Mouse (Mus musculus) stomach, embryonic 15.5 days (tissue): Measurements from ENCODE around the gene Rpa1. TPM values are rescaled to one million over a fixed set of nuclear protein-coding genes. Genes with fewer than 3 reads are reported as not detected.
"Not testable (repeated sequence)": the region's sequence is repeated elsewhere in the genome, so short reads cannot be mapped to it uniquely, and the experiment has no call there.

Experiments used
- ATAC-seq: fragments of 200-750 bp; cut with Nextera tagmentation; 2 replicates; pipeline ENCODE4 v1.8.0; 2017; ENCODE audit warnings: low read depth, moderate number of reproducible peaks, moderate TSS enrichment; ENCODE audit not compliant: insufficient read depth, low FRiP score
- H3K27ac ChIP-seq: fragments of 300-500 bp; sonication (generic); 2 replicates; pipeline ENCODE4 v1.5.1; 2015; ENCODE audit warnings: mild to moderate bottlenecking, inconsistent platforms
- H3K27me3 ChIP-seq: fragments of 300-500 bp; sonication (generic); replicated peaks from 2 replicates; pipeline ENCODE4 v1.6.1; 2015; ENCODE audit warnings: inconsistent platforms
- H3K36me3 ChIP-seq: fragments of 300-500 bp; sonication (generic); 2 replicates; pipeline ENCODE4 v1.6.1; 2015; ENCODE audit warnings: inconsistent platforms
- H3K4me1 ChIP-seq: fragments of 300-500 bp; sonication (generic); 2 replicates; pipeline ENCODE4 v1.6.1; 2015; ENCODE audit warnings: inconsistent platforms
- H3K4me2 ChIP-seq: fragments of 300-500 bp; sonication (generic); 2 replicates; pipeline ENCODE4 v1.6.1; 2015; ENCODE audit warnings: mild to moderate bottlenecking, inconsistent platforms
- H3K4me3 ChIP-seq: fragments of 300-500 bp; sonication (generic); replicated peaks from 2 replicates; pipeline ENCODE4 v1.5.1; 2015; ENCODE audit warnings: inconsistent platforms
- H3K9ac ChIP-seq: fragments of 300-500 bp; sonication (generic); 2 replicates; pipeline ENCODE4 v1.6.1; 2015; ENCODE audit warnings: inconsistent platforms
- H3K9me3 ChIP-seq: fragments of 300-500 bp; sonication (generic); 2 replicates; pipeline ENCODE4 v1.6.1; 2016; ENCODE audit warnings: inconsistent platforms
- WGBS: fragments of 180-500 bp; shearing (Covaris S2); methylation state at CpG from one replicate; pipeline ENCODE4 v1.1.7; 2015; 5-methylcytosine and 5-hydroxymethylcytosine counted together
- polyA plus RNA-seq: library from polyadenylated mRNA; unstranded; fragments of >200 nt; fragmentation: Nextera tagmentation; extraction: Ambion mirVana; gene quantifications from 2 replicates; pipeline ENCODE4 v1.2.1, GENCODE M21; 2015

Rpa1 gene
- polyA plus RNA-seq, 1 experiment from 2014 or later: 98.5 TPM

DNA sequence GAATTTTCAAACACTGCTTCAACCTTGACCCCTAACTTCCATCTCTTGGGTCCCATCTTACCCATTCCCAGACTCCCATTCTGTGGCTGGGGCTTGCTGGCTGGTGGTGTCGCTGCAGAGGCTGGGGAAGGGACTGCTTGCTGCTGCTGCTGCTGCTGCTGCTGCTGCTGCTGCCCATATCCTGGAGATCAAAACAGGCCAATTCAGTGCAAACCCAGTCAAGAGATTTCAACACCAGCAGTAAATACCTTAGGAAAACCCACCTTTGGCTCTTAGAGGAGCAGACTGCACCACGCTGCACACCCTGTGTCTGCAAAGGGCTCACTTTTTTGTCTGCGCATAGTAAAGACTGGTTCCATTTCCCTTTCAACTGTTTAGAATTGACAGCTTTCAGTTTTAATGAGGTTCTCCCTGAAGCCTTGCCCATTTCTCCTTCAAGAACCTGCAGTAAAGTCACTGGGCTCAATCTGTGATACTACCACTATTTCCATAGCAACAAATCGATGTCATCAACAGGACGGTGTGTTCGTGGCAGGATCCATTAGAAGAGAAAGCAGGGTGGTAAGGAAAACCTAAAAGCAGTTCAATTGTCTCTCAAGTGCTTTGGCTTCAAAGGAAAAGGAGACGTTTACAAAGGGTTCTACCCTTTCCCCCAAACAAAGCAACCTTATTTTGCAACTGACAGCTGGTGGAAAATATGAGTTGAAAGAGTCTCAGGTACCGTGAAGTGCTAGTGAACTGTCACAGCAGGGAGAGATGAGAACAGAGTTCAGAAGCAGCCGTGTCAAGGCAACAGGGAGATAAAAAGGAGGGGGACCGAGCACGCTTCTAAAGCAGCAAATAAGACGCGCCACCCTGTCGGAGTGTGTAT lies 29.5 kb downstream of the Rpa1 start:
- 51% methylated on average over 14 of the region's 14 CpGs for WGBS
- Histone ChIP-seq H3K4me3 (no peak overlapping the region), H3K9me3 (no peaks in the 10 kb centered on the region), H3K4me2 (no peak overlapping the region), H3K4me1 (0 out of 2 replicates have a peak, but pooled peaks cover 3% of the 10 kb centered on the region), H3K36me3 (peaks cover 12% of the 10 kb centered on the region), H3K9ac (no peak overlapping the region), H3K27ac (no peak overlapping the region), H3K27me3 (no peaks in the 10 kb centered on the region)
- ATAC-seq: no peak

DNA sequence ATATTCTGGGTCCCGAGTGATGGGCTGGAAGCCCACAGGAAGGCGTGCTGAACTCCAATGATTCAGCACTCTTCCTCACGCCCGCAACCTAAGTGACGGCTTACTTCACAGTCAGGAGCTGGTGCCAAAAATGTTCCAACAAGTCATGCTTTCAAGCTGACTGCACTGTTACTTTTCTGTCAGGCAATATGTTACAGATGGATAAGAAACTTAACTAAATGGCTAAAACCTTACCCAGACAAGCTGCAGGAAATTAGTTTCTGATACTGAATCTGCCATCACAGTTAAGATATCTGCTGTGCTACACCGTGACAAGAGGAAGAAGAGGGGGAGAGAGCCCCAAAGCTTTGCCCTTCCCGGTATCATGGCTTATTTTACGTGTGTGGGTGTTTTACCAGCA lies 34.3 kb downstream of the Rpa1 start:
- Histone ChIP-seq H3K4me3 (no peak overlapping the region), H3K27me3 (no peaks in the 10 kb centered on the region), H3K4me1 (no peaks in the 10 kb centered on the region), H3K4me2 (no peak overlapping the region), H3K36me3 (peaks cover 30% of the 10 kb centered on the region), H3K27ac (no peak overlapping the region), H3K9me3 (no peaks in the 10 kb centered on the region), H3K9ac (no peak overlapping the region)
- ATAC-seq: no peak
- 88% methylated on average over 8 of the region's 8 CpGs for WGBS

DNA sequence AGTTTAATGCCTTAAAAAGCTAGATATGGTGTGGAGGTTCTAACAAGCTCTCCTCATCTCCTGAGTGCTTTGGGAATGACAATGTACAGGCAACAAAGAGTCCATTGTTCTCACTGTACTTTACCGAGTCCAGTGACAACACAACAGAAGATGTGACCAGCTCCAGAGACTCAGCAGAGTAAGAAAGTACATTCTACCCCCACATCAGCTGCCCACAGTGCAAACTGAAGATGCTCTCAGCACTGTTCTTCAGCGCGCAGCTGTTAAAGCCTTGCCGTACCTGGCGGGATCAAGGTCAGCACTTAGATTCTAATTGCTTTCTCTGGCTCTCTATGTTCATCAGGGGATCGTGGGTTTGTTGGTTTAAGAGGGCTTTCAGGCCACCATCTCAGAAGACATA lies 36.4 kb downstream of the Rpa1 start:
- no peaks in the 10 kb centered on the region for H3K4me1 ChIP-seq
- no peak overlapping the region for H3K4me3 ChIP-seq
- WGBS: 91% methylated on average over 6 of the region's 6 CpGs
- peaks cover 41% of the 10 kb centered on the region for H3K36me3 ChIP-seq
- H3K27ac ChIP-seq: no peak overlapping the region
- H3K9me3 ChIP-seq: no peaks in the 10 kb centered on the region
- no peaks in the 10 kb centered on the region for H3K27me3 ChIP-seq
- H3K4me2 ChIP-seq: no peak overlapping the region
- no peak for ATAC-seq
- H3K9ac ChIP-seq: no peak overlapping the region

DNA sequence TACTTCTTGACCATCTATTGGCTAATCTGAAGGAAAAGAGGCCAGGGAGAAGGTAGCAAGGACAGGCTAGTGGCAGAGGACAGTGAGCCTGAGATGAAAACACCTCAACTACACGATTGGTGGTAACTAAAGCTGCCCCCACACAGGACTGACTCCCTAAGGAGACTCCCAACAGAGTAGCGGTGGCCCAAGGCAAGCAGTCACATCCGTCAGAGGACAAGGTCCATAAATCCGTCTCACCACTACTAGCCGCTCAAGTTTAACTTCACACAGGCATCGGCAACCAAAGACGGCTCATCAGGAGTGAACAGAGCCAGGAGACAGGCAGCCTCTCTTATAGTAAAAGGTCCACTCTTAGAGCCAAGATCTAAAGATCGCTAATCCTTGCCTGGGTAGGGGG lies 37.3 kb downstream of the Rpa1 start:
- no peak overlapping the region for H3K27ac ChIP-seq
- H3K9ac ChIP-seq: no peak overlapping the region
- H3K36me3 ChIP-seq: peaks cover 42% of the 10 kb centered on the region
- H3K4me3 ChIP-seq: no peak overlapping the region
- H3K4me1 ChIP-seq: no peaks in the 10 kb centered on the region
- 88% methylated on average over 8 of the region's 8 CpGs for WGBS
- H3K9me3 ChIP-seq: no peaks in the 10 kb centered on the region
- no peak overlapping the region for H3K4me2 ChIP-seq
- H3K27me3 ChIP-seq: no peaks in the 10 kb centered on the region
- no peak for ATAC-seq

DNA sequence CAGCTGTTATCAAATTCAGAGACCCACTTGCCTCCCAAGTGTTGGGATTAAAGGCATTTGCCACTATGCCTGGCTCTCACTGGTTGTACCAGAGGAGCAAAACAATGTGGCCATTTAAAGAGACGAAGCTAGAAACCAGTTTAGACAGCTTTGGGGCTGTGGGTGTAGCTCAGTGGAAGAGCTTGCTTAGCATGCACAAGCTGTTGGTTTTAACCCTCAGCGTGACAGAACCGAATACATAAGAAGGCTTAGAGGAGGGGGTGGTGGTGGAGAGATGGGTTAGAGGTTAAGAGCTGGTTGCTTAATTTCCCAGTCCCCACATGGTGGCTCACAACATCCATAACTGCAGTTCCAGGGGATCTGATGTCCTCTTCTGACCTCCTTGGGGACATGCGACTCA lies 39.5 kb downstream of the Rpa1 start:
- 83% methylated on average over 4 of the region's 4 CpGs for WGBS
- Histone ChIP-seq H3K4me1 (no peaks in the 10 kb centered on the region), H3K36me3 (peaks cover 39% of the 10 kb centered on the region), H3K27me3 (no peaks in the 10 kb centered on the region), H3K4me3 (no peak overlapping the region), H3K27ac (no peak overlapping the region), H3K9ac (no peak overlapping the region), H3K9me3 (no peaks in the 10 kb centered on the region), H3K4me2 (no peak overlapping the region)
- no peak for ATAC-seq

DNA sequence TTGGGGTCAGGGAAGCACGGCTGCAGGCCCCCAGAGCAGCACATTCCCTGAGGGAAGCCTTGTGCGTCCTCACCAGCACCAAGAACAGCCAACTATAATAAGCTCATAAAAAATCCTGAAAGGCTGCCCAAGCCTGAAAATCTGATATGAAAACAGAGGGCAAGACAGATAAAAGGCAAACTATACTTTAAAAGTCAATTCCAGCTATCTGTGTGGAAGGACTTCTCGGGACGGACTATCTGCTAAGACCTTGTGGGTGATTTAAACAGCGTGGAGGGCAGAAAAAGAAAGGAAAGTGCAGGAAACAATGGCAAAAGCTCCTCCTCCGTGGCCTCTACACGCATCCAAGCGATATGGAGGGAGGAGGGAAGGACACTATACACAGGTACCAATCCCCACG lies 43.3 kb downstream of the Rpa1 start:
- no peak overlapping the region for H3K9ac ChIP-seq
- H3K36me3 ChIP-seq: peaks cover 25% of the 10 kb centered on the region
- H3K4me3 ChIP-seq: no peak overlapping the region
- no peaks in the 10 kb centered on the region for H3K27me3 ChIP-seq
- no peak overlapping the region for H3K4me2 ChIP-seq
- no peaks in the 10 kb centered on the region for H3K9me3 ChIP-seq
- no peak overlapping the region for H3K27ac ChIP-seq
- WGBS: 81% methylated on average over 9 of the region's 9 CpGs
- no peaks in the 10 kb centered on the region for H3K4me1 ChIP-seq
- ATAC-seq: no peak

DNA sequence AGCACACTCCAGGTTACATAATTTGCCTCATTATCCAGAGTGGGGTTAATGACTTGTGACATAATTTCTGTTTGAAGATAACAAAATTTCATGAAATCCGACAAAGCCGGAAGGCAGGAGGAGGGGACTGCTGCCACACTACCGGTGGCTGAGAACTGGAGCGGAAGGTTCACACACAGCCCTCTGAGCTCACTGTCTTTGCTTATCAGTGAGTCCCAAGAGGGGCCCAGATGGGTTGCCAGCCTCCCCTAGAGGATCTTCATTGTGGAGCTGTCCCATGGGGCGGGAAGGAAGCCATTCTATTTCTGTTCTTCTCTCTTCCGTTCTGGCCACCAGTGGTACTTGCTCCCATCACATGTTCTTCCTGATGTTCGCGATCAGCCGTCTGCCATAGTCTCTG lies 47.2 kb downstream of the Rpa1 start:
- H3K4me3 ChIP-seq: no peak overlapping the region
- no peak overlapping the region for H3K4me2 ChIP-seq
- no peak overlapping the region for H3K27ac ChIP-seq
- 79% methylated on average over 9 of the region's 9 CpGs for WGBS
- ATAC-seq: no peak
- H3K36me3 ChIP-seq: peaks cover 14% of the 10 kb centered on the region; the same call in 1 of the 2 replicates
- no peaks in the 10 kb centered on the region for H3K4me1 ChIP-seq
- H3K9me3 ChIP-seq: no peaks in the 10 kb centered on the region
- H3K27me3 ChIP-seq: no peaks in the 10 kb centered on the region
- H3K9ac ChIP-seq: no peak overlapping the region

DNA sequence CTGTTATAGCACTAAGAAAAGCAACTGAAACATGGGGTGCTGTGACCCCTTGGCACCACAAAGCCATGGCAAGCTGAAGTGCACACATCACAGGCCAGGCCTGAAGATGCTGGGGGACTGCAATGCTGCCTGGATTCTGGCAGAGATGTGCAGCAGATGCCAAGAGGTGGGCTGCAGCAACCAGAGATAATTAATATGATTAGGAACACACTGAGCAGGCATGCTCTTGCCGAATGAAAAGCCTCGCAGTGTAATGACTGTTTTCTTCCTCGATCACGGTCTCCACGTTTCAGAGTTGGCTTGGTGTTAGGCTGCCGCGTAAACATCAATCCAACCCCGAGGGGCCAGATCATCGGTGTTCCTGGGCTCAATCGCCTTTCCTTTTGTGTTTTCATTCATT lies 48.3 kb downstream of the Rpa1 start:
- Histone ChIP-seq H3K27ac (no peak overlapping the region), H3K9ac (no peak overlapping the region), H3K4me1 (no peaks in the 10 kb centered on the region), H3K27me3 (no peaks in the 10 kb centered on the region), H3K4me3 (no peak overlapping the region), H3K4me2 (no peak overlapping the region), H3K9me3 (no peaks in the 10 kb centered on the region), H3K36me3 (peaks cover 6% of the 10 kb centered on the region; the same call in 1 of the 2 replicates)
- WGBS: 81% methylated on average over 10 of the region's 10 CpGs
- no peak for ATAC-seq

DNA sequence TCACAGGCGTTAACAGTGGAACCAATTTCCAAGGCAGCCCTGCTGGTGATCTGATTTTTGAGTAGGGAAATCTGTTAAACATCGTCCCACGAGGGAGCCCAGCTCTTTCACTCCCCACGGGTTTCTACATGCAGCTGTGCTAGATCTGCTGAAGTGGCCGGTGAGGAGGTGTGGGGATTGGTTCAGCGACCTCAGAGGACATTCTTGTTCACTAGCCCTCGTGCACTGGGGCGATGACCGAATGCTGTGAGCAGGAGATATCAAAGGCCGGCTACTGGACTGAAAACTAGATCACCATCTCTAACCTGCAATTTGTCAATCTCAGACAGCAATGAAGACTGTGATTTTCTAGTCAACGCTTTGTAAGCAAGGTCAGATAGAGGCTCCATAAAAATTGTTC lies 49.6 kb downstream of the Rpa1 start:
- 0 out of 2 replicates have a peak, but pooled peaks cover 3% of the 10 kb centered on the region for H3K4me1 ChIP-seq
- WGBS: 55% methylated on average over 11 of the region's 11 CpGs
- no peak overlapping the region for H3K27ac ChIP-seq
- no peak overlapping the region for H3K4me3 ChIP-seq
- H3K4me2 ChIP-seq: no peak overlapping the region
- H3K27me3 ChIP-seq: no peaks in the 10 kb centered on the region
- no peaks in the 10 kb centered on the region for H3K9me3 ChIP-seq
- no peak for ATAC-seq
- H3K9ac ChIP-seq: no peak overlapping the region
- H3K36me3 ChIP-seq: peaks cover 6% of the 10 kb centered on the region; the same call in 1 of the 2 replicates

DNA sequence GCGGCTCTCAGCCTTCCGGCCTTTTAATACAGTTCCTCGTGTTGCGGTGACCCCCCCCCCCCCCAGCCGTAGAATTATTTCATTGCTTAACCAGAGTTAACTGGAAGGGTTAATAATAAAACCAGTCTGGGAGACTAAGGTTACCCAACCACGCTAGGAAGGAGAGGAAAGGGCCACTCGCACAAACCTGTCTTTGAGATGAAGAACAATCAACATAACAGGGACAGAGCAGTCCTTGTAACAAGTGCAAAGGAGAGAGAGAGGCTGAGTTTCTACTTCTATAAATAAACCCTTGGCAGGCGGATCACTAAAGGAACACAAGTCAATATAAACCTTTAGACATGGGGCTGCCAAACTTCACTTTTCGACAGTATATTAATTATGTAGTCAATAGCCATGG lies 50.5 kb downstream of the Rpa1 start:
- Histone ChIP-seq H3K27ac (no peak overlapping the region), H3K9ac (no peak overlapping the region), H3K4me1 (0 out of 2 replicates have a peak, but pooled peaks cover 3% of the 10 kb centered on the region), H3K36me3 (peaks cover 6% of the 10 kb centered on the region; the same call in 1 of the 2 replicates), H3K27me3 (no peaks in the 10 kb centered on the region), H3K4me2 (no peak overlapping the region), H3K9me3 (no peaks in the 10 kb centered on the region), H3K4me3 (no peak overlapping the region)
- no peak for ATAC-seq
- 67% methylated on average over 9 of the region's 9 CpGs for WGBS

DNA sequence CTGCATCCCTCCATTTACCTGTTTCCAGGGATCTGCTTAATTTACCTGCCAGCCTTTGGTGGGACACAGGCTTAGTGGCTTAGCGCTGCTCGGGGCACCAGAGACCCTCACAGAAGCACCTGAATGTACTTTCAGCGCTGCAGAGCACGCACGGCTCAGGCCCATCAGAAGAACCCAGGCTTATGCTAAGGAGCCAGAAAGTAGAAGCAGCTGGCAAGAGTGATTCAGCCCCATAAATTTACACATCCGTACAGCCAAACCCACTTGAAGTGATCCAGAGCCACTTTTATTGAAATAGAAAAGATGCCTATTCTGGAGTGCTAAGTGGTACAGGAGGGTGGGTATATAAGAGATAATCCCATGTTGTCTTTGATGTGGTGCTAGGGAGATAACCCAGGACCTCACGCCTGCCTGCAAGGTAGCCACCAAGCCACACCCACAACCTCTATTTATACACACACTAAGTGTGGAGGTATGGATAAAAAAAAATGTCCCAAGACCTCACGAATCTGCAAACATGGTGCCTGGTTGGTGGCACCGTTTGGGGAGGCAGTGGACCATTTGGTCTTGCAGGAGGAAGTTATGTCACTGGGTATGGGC lies 51.6 kb downstream of the Rpa1 start:
- Histone ChIP-seq H3K36me3 (peaks cover 6% of the 10 kb centered on the region; the same call in 1 of the 2 replicates), H3K9me3 (no peaks in the 10 kb centered on the region), H3K9ac (no peak overlapping the region), H3K27ac (no peak overlapping the region), H3K27me3 (no peaks in the 10 kb centered on the region), H3K4me3 (no peak overlapping the region), H3K4me1 (peaks cover 3% of the 10 kb centered on the region; the same call in 1 of the 2 replicates), H3K4me2 (no peak overlapping the region)
- ATAC-seq: no peak
- 71% methylated on average over 9 of the region's 9 CpGs for WGBS

DNA sequence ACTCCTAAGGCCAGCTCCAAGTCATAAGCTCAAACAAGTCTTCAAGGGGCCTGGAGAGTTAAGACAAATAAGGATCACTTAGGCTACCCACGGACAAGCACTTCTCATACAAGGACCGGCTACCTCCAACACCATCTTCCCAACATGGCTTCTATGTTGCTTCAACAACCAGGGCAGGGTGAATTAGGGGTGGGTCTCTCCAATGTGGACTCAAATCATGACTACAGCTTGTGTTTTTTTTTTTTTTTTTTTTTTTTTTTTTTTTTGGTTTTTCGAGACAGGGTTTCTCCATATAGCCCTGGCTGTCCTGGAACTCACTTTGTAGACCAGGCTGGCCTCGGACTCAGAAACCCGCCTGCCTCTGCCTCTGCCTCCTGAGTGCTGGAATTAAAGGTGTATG lies 52.6 kb downstream of the Rpa1 start:
- not testable (repeated sequence) for H3K4me2 ChIP-seq

More for the DNA sequence above, 52.6 kb downstream of the Rpa1 start:
- not testable (repeated sequence) for H3K9me3 ChIP-seq, H3K27ac ChIP-seq, ATAC-seq, H3K4me3 ChIP-seq, H3K27me3 ChIP-seq, H3K9ac ChIP-seq, H3K4me1 ChIP-seq, H3K36me3 ChIP-seq
- WGBS: 87% methylated on average over 5 of the region's 5 CpGs
